Mouse (Mus musculus) myocyte (in vitro differentiated cells): ENCODE measurements around the gene Slc2a3. TPM values are rescaled to one million over a fixed set of nuclear protein-coding genes. Genes with fewer than 3 reads are reported as not detected.
A peak's percentile ranks its signal among the peaks of the same experiment; 100 is the strongest.

ENCODE experiments used
- H3K27me3 ChIP-seq: one replicate; pipeline ENCODE4 v1.6.1; 2011; ENCODE audit not compliant: control insufficient read depth, insufficient read depth, insufficient read length
- H3K36me3 ChIP-seq: one replicate; pipeline ENCODE4 v1.6.1; 2011; ENCODE audit not compliant: control insufficient read depth, insufficient read depth
- H3K4me2 ChIP-seq: one replicate; pipeline ENCODE4 v1.6.1; 2011; ENCODE audit warnings: low read depth, control low read depth
- H3K4me3 ChIP-seq: one replicate; pipeline ENCODE4 v1.5.1; 2011; ENCODE audit warnings: mild to moderate bottlenecking, control low read depth, moderate library complexity
- H3K79me2 ChIP-seq: one replicate; pipeline ENCODE4 v1.6.1; 2011; ENCODE audit not compliant: control insufficient read depth, insufficient read depth
- H3ac ChIP-seq: one replicate; pipeline ENCODE4 v1.6.1; 2011; ENCODE audit not compliant: control insufficient read depth, insufficient read length
- CEBPB ChIP-seq: IDR thresholded peaks from 2 replicates; pipeline ENCODE4 v1.6.1; 2011; ENCODE audit warnings: mild to moderate bottlenecking, moderate library complexity; ENCODE audit not compliant: poor library complexity, insufficient read depth, severe bottlenecking
- E2F4 ChIP-seq: IDR thresholded peaks from one replicate; pipeline ENCODE4 v1.6.1; 2011; ENCODE audit warnings: mild to moderate bottlenecking, control low read depth, moderate library complexity; ENCODE audit not compliant: insufficient read depth
- MAX ChIP-seq: IDR thresholded peaks from one replicate; pipeline ENCODE4 v1.6.1; 2011; ENCODE audit warnings: low read depth, mild to moderate bottlenecking, control low read depth
- MYOD1 ChIP-seq, 3 experiments: IDR thresholded peaks; one replicate each; pipeline ENCODE4 v1.6.1; 2011; ENCODE audit warnings: control low read depth in 2 of 3, low read depth in 2 of 3, mild to moderate bottlenecking in 2 of 3, moderate library complexity in 1 of 3; ENCODE audit not compliant: insufficient read length in 2 of 3, control insufficient read depth in 1 of 3
- MYOG ChIP-seq, 3 experiments: IDR thresholded peaks; one replicate each; pipeline ENCODE4 v1.6.1; 2011; ENCODE audit warnings: control low read depth in 2 of 3, low read depth in 2 of 3, mild to moderate bottlenecking in 2 of 3; ENCODE audit not compliant: insufficient read length in 2 of 3, control insufficient read depth in 1 of 3, insufficient read depth in 1 of 3
- POLR2A ChIP-seq: IDR thresholded peaks from one replicate; pipeline ENCODE4 v1.6.1; 2011; ENCODE audit warnings: low read depth, mild to moderate bottlenecking, control low read depth, moderate library complexity; ENCODE audit not compliant: insufficient read length
- POLR2AphosphoS2 ChIP-seq: IDR thresholded peaks from one replicate; pipeline ENCODE4 v1.6.1; 2011; ENCODE audit warnings: low read depth, control low read depth; ENCODE audit not compliant: insufficient read length
- REST ChIP-seq: IDR thresholded peaks from one replicate; pipeline ENCODE4 v1.6.1; 2011; ENCODE audit warnings: mild to moderate bottlenecking, control low read depth, moderate library complexity; ENCODE audit not compliant: insufficient read depth, insufficient read length
- SRF ChIP-seq: IDR thresholded peaks from one replicate; pipeline ENCODE4 v1.6.1; 2011; ENCODE audit warnings: low read depth; ENCODE audit not compliant: control insufficient read depth, insufficient read length
- TCF12 ChIP-seq: IDR thresholded peaks from one replicate; pipeline ENCODE4 v1.6.1; 2011; ENCODE audit warnings: mild to moderate bottlenecking, control low read depth; ENCODE audit not compliant: poor library complexity, insufficient read depth, severe bottlenecking
- TCF3 ChIP-seq: IDR thresholded peaks from one replicate; pipeline ENCODE4 v1.6.1; 2011; ENCODE audit warnings: low read depth, control low read depth; ENCODE audit not compliant: insufficient read length
- USF1 ChIP-seq: IDR thresholded peaks from one replicate; pipeline ENCODE4 v1.6.1; 2011; ENCODE audit warnings: low read depth, mild to moderate bottlenecking, control low read depth, moderate library complexity
- polyA plus RNA-seq: library from polyadenylated mRNA; unstranded; fragments of >200 nt; fragmentation: generic; extraction: Trizol; gene quantifications from one replicate; pipeline ENCODE4 v1.2.1, GENCODE M21; 2012; ENCODE audit warnings: missing spikeins

Gene Slc2a3
- polyA plus RNA-seq, 1 experiment: 1.2 TPM

DNA sequence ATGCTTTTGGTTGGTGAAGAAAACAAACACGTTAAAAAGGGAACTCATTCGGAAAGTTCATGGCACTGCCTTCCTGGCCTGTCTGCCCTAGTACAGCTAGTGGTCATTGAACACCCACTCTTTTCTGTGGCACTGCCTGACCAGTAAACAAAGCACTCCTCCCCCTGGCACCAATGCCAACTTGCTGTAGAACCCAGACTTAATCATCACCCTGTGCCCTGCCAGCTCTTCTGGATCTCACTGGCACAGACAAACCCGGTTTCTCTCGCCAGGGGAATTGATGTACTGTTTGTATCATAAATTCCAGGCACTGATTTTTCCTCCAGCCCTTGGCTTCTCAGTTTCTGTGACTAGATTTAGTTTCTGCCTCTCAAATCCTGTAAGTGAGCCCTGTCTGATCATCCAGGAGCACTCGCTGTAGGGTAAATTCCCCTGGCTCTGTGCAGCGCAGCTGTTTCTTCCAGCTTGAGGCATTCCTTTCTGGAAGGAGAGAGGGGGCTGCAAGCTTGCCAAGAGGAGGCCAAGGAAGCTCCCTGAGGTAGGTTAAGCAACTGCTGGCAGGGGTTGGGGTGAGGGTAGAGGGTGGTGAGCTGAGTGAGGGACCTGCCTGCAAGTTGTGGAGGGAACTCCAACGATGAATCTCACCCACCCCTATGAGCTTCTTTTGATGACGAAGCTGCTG lies 6.0 kb downstream of the Slc2a3 start:
- Histone ChIP-seq H3ac (no peak overlapping the region), H3K4me2 (peak overlapping the region; percentile 74), H3K79me2 (no peaks in the 10 kb centered on the region), H3K36me3 (no peaks in the 10 kb centered on the region), H3K27me3 (no peaks in the 10 kb centered on the region), H3K4me3 (no peak overlapping the region)
- peak in 2 of 3 experiments; percentile 39 to 61 for TF ChIP-seq MYOG (IDR thresholded peaks at IDR 0.05; ENCODE audit: control insufficient read depth in 1 of 3, insufficient read depth in 1 of 3, insufficient read length in 2 of 3, low read depth in 2 of 3)
- no peak for TF ChIP-seq MAX
- TF ChIP-seq MYOD1 (IDR thresholded peaks at IDR 0.05; ENCODE audit: control insufficient read depth in 1 of 3, insufficient read length in 2 of 3, low read depth in 2 of 3): peak in 2 of 3 experiments; percentile 17 to 42
- peak; percentile 12 for TF ChIP-seq TCF12

DNA sequence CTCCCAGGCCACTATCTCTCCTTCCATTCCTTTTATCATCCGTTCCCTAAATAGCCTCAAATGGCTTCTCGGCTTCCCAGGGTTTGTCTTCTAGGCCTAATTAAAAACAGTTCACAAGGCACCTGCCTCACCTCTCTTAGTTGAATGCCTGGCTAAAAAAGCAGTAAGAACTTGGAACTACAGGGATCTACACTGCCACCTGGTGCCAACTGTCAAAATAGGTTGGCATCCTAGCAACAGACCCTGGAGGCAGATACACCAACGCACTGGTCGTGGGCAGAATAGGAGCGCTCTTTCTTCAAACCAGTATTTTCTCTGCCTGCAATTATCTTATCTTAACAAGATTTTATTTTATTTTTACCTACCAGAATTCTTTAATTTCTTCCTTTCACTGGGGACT lies 15.2 kb downstream of the Slc2a3 start:
- H3K4me2 ChIP-seq: no peak overlapping the region
- no peaks in the 10 kb centered on the region for H3K79me2 ChIP-seq
- H3ac ChIP-seq: no peak overlapping the region
- no peaks in the 10 kb centered on the region for H3K27me3 ChIP-seq
- H3K36me3 ChIP-seq: no peaks in the 10 kb centered on the region
- H3K4me3 ChIP-seq: no peak overlapping the region
- TF ChIP-seq USF1 (no peak), TCF12 (no peak), SRF (no peak), CEBPB (no peak), MYOD1 (IDR thresholded peaks at IDR 0.05; ENCODE audit: control insufficient read depth in 1 of 3, insufficient read length in 2 of 3, low read depth in 2 of 3) (no peak), POLR2A (no peak), E2F4 (no peak)

GRCm38 (mm10) chr6:122784866-122785265 lies 16.6 kb downstream of the Slc2a3 start:
- H3ac ChIP-seq: no peak overlapping the region
- no peaks in the 10 kb centered on the region for H3K79me2 ChIP-seq

GRCm38 (mm10) chr6:122782164-122782563 lies 19.3 kb downstream of the Slc2a3 start:
- Histone ChIP-seq H3K79me2 (no peaks in the 10 kb centered on the region), H3ac (no peak overlapping the region), H3K4me2 (no peak overlapping the region), H3K36me3 (no peaks in the 10 kb centered on the region), H3K27me3 (no peaks in the 10 kb centered on the region), H3K4me3 (no peak overlapping the region)
- TF ChIP-seq SRF (no peak), MYOD1 (IDR thresholded peaks at IDR 0.05; ENCODE audit: control insufficient read depth in 1 of 3, insufficient read length in 2 of 3, low read depth in 2 of 3) (no peak), CEBPB (0 out of 2 replicates have a peak, but pooled peaks have one; percentile 47), TCF12 (no peak), REST (no peak)

More at GRCm38 (mm10) chr6:122784866-122785265, 16.6 kb downstream of the Slc2a3 start:
- no peak overlapping the region for H3K4me3 ChIP-seq
- H3K4me2 ChIP-seq: no peak overlapping the region
- no peaks in the 10 kb centered on the region for H3K36me3 ChIP-seq
- TF ChIP-seq MYOG (IDR thresholded peaks at IDR 0.05; ENCODE audit: control insufficient read depth in 1 of 3, insufficient read depth in 1 of 3, insufficient read length in 2 of 3, low read depth in 2 of 3) (no peak), TCF3 (no peak), USF1 (no peak), POLR2AphosphoS2 (no peak), E2F4 (no peak), MYOD1 (IDR thresholded peaks at IDR 0.05; ENCODE audit: control insufficient read depth in 1 of 3, insufficient read length in 2 of 3, low read depth in 2 of 3) (no peak), CEBPB (no peak), POLR2A (no peak), MAX (no peak), TCF12 (no peak), SRF (no peak), REST (no peak)
- no peaks in the 10 kb centered on the region for H3K27me3 ChIP-seq

DNA sequence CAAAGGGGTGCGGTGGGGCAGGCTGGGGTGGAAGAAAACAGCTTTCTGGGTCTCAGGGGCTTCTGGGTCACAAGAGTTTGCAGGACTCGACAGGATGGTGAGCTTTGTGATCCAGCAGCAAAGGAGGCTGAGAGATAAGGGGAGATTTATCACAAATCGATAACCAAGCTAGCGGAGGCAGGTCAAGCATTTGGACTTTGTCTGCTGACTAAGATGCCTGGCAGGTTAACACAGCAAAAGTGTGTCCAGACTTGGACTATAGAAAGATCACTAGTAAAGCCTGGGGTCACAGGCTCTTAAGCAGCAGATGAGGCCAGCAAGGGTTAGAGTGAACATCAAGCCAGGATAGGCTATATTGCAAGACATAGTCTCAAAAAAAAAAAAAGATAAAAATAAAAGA lies 20.3 kb downstream of the Slc2a3 start:
- Histone ChIP-seq H3ac (no peak overlapping the region), H3K4me2 (no peak overlapping the region), H3K36me3 (no peaks in the 10 kb centered on the region), H3K79me2 (no peaks in the 10 kb centered on the region), H3K4me3 (no peak overlapping the region), H3K27me3 (no peaks in the 10 kb centered on the region)
- no peak for TF ChIP-seq MYOD1 (IDR thresholded peaks at IDR 0.05; ENCODE audit: control insufficient read depth in 1 of 3, insufficient read length in 2 of 3, low read depth in 2 of 3)
- TF ChIP-seq POLR2AphosphoS2: no peak
- no peak for TF ChIP-seq TCF12
- TF ChIP-seq TCF3: no peak
- no peak for TF ChIP-seq SRF
- no peak for TF ChIP-seq USF1
- TF ChIP-seq CEBPB: no peak
- no peak for TF ChIP-seq POLR2A
- TF ChIP-seq REST: no peak
- TF ChIP-seq MAX: no peak
- no peak for TF ChIP-seq MYOG (IDR thresholded peaks at IDR 0.05; ENCODE audit: control insufficient read depth in 1 of 3, insufficient read depth in 1 of 3, insufficient read length in 2 of 3, low read depth in 2 of 3)
- no peak for TF ChIP-seq E2F4
